Mouse (Mus musculus): Measurements from ENCODE around the gene Hspa2.

DNA sequence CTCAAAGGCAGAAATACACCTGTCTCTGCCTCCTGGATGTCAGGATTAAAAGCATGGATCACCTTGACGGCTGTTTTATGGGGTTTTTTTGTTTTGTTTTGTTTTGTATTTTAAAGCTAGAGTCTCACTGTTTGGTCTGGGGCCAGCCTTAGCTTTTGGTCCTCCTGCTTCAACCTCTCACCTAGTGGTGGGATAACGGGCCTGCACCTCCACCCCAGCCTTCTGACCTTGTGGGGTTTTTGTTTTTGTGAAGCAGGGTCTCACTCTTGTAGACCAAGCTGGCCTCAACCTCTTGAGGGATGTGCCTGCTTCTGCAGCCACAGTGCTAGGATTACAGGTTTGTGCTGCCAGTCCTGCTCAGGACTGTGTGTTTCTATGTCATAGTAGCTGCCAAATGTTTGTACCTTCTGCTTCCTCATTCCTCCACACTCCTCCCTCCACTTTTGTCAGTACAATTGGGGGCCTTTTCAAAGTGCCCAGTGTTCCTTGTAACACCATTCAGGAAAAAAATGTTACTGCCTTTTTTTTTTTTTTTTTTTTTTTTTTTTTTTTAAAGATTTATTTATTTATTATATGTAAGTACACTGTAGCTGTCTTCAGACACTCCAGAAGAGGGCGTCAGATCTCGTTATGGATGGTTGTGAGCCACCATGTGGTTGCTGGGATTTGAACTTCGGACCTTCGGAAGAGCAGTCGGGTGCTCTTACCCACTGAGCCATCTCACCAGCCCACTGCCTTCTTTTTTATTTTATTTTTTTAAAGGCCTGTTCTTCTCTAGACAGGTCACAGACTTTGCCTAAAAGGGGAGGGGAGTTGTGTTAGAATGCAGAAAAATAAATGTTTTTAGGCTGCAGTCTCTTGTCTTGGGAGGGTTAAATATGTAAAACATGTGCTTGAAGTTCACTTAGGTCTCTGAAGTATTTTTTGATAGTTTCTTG, 30.8 kb upstream of the Hspa2 start:
- no peak for TF ChIP-seq GATA1 (IDR thresholded peaks at IDR 0.05; ENCODE audit: low read length)
- TF ChIP-seq TAL1 (IDR thresholded peaks at IDR 0.05; ENCODE audit: low read length), result no peak

All from erythroblast, embryonic 14.5 days (primary cell).